Mouse (Mus musculus) thymus, adult 2 months (tissue): ENCODE data around the gene Uba3.

Source experiments
- CTCF ChIP-seq: fragments of 200-500 bp; IDR thresholded peaks from 2 replicates; pipeline ENCODE4 v1.5.1; 2012; ENCODE audit warnings: mild to moderate bottlenecking, control low read depth, low read length, moderate library complexity, borderline replicate concordance; ENCODE audit not compliant: control insufficient read depth, poor library complexity, insufficient read depth; ENCODE audit errors: extremely low read depth
- POLR2A ChIP-seq: fragments of 200-500 bp; IDR thresholded peaks from 2 replicates; pipeline ENCODE4 v1.6.1; 2012; ENCODE audit warnings: mild to moderate bottlenecking, low read length, control low read depth, moderate library complexity; ENCODE audit not compliant: control insufficient read depth, poor library complexity, insufficient read depth; ENCODE audit errors: extremely low read depth

DNA sequence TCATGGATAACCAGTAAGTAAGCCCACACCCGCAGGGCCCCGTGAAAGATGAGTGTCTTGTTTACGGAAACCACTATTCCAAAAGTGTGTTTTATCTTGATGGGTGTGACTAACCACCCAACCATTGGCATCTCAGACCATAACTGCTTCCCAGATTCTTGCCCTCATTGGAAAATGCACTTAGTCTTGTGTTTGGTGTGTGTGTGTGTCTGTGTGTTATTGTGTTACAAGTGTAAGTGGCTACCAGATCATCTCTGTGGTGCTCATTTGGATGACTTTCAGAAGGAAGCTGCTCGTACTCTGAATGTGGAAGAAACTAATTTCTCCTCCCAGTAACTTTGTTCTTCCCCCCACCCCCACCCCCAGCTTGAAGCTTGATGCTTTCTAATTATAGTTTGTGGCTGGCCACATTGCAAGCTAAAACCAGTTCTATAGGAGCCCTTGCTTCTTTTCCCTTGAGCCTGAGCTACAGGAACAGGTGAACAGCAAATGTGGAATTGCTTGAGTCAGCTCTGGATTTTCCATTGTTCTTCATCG is 17.6 kb upstream of the Uba3 start:
- no peak for TF ChIP-seq CTCF
- no peak for TF ChIP-seq POLR2A
